Mouse (Mus musculus) lung, postnatal 0 days (tissue): Measurements from ENCODE around the gene Rbm38. TPM values are rescaled to one million over a fixed set of nuclear protein-coding genes. Genes with fewer than 3 reads are reported as not detected.

ENCODE experiments used
- ATAC-seq: fragments of 200-750 bp; cut with Nextera tagmentation; 2 replicates; pipeline ENCODE4 v1.8.0; 2017; ENCODE audit warnings: moderate library complexity
- DNase-seq: peaks from one replicate; pipeline ENCODE4 v3.0.0-alpha.2; 2016; ENCODE audit warnings: low spot score
- H3K27ac ChIP-seq: fragments of 300-500 bp; sonication (generic); 2 replicates; pipeline ENCODE4 v1.5.1; 2014; ENCODE audit warnings: antibody characterized with exemption, mild to moderate bottlenecking, low read length, mixed read lengths
- H3K27me3 ChIP-seq: fragments of 300-500 bp; sonication (generic); replicated peaks from 2 replicates; pipeline ENCODE4 v1.6.1; 2014; ENCODE audit warnings: low read length, mixed read lengths; ENCODE audit not compliant: insufficient read depth
- H3K36me3 ChIP-seq: fragments of 300-500 bp; sonication (generic); 2 replicates; pipeline ENCODE4 v1.6.1; 2014; ENCODE audit warnings: low read length, mixed read lengths; ENCODE audit not compliant: insufficient read depth
- H3K4me1 ChIP-seq: fragments of 300-500 bp; sonication (generic); 2 replicates; pipeline ENCODE4 v1.6.1; 2014; ENCODE audit warnings: antibody characterized with exemption, low read depth, low read length, mixed read lengths; ENCODE audit not compliant: insufficient read depth
- H3K4me2 ChIP-seq: fragments of 300-500 bp; sonication (generic); replicated peaks from 2 replicates; pipeline ENCODE4 v1.6.1; 2014; ENCODE audit warnings: low read depth, mild to moderate bottlenecking, low read length, moderate library complexity, mixed read lengths
- H3K4me3 ChIP-seq: fragments of 300-500 bp; sonication (generic); 2 replicates; pipeline ENCODE4 v1.5.1; 2014; ENCODE audit warnings: low read depth, low read length
- H3K9ac ChIP-seq: fragments of 300-500 bp; sonication (generic); replicated peaks from 2 replicates; pipeline ENCODE4 v1.6.1; 2014; ENCODE audit warnings: low read depth, mild to moderate bottlenecking
- H3K9me3 ChIP-seq: fragments of 300-500 bp; sonication (generic); 2 replicates; pipeline ENCODE4 v1.6.1; 2016; ENCODE audit warnings: low read length, mixed read lengths
- CTCF ChIP-seq: IDR thresholded peaks from 2 replicates; pipeline ENCODE4 v1.5.1; 2016; ENCODE audit warnings: antibody characterized with exemption, mild to moderate bottlenecking
- EP300 ChIP-seq: IDR thresholded peaks from 2 replicates; pipeline ENCODE4 v1.6.1; 2016; ENCODE audit warnings: antibody characterized with exemption, mild to moderate bottlenecking, control low read depth
- WGBS: fragments of 180-500 bp; shearing (Covaris S2); extraction: QIAGEN DNeasy Blood & Tissue Kit; methylation state at CpG from one replicate; pipeline ENCODE4 v1.1.7; 2014; 5-methylcytosine and 5-hydroxymethylcytosine counted together
- polyA plus RNA-seq: library from polyadenylated mRNA; unstranded; fragments of >200 nt; fragmentation: Nextera tagmentation; extraction: Ambion mirVana; gene quantifications from 2 replicates; pipeline ENCODE4 v1.2.1, GENCODE M21; 2015

Rbm38 gene
- polyA plus RNA-seq, 1 experiment from 2014 or later = 15.2 TPM

DNA sequence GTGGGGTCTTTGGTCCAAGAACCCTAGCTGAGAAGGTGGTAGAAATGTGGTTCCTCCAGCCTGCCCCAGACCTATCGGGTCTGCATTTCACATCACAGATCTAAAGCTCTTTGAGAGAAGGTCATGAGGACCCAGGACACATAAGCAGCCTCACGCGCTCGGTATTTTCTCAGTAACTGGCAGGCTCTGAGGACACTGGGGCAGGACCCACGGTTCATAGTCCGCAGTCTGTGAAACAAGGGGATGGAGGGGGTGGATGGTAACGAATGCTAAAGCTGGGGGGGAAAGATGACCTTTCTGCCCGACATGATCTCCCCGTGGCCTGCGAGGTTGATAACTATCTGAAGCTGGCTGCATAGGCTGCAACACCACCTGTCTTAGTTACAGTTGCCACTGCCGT lies 22.6 kb upstream of the Rbm38 start:
- H3K9me3 ChIP-seq = no peaks in the 10 kb centered on the region
- no peak for DNase-seq
- 59% methylated on average over 11 of the region's 11 CpGs for WGBS

DNA sequence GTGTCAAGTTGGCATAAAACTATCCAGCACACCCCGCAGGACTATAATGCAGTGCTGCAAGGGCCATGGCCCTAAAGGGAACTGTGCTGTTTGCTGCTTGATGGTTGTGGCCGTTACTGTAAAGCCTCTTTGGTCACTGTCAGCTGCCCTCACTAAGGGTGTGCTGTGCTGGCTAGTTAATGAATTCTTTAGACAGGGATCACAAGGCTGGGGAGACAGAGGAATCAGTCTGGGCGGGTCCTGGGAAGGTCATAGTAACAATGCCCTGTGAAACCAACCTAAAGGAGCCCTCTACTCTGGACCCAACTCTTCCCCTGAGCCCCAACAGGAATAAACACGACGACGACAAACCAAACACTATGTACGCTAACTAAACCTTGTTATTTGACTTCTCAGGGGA lies 21.8 kb upstream of the Rbm38 start:
- no peak overlapping the region for H3K27ac ChIP-seq
- TF ChIP-seq EP300 (no peak), CTCF (no peak)
- H3K27me3 ChIP-seq = no peaks in the 10 kb centered on the region
- ATAC-seq = no peak
- no peak overlapping the region for H3K4me2 ChIP-seq
- 0 out of 2 replicates have a peak, but pooled peaks cover 4% of the 10 kb centered on the region for H3K4me1 ChIP-seq
- no peak overlapping the region for H3K9ac ChIP-seq
- H3K4me3 ChIP-seq = no peak overlapping the region
- WGBS = 60% methylated on average over 7 of the region's 7 CpGs
- DNase-seq = no peak
- H3K9me3 ChIP-seq = no peaks in the 10 kb centered on the region
- 0 out of 2 replicates have a peak, but pooled peaks cover under 1% of the 10 kb centered on the region for H3K36me3 ChIP-seq

More for the DNA sequence above, 22.6 kb upstream of the Rbm38 start:
- Histone ChIP-seq H3K4me2 (no peak overlapping the region), H3K27me3 (no peaks in the 10 kb centered on the region), H3K36me3 (no peaks in the 10 kb centered on the region), H3K4me3 (no peak overlapping the region), H3K27ac (no peak overlapping the region), H3K4me1 (0 out of 2 replicates have a peak, but pooled peaks cover 4% of the 10 kb centered on the region), H3K9ac (no peak overlapping the region)
- TF ChIP-seq CTCF = no peak
- no peak for TF ChIP-seq EP300
- no peak for ATAC-seq

DNA sequence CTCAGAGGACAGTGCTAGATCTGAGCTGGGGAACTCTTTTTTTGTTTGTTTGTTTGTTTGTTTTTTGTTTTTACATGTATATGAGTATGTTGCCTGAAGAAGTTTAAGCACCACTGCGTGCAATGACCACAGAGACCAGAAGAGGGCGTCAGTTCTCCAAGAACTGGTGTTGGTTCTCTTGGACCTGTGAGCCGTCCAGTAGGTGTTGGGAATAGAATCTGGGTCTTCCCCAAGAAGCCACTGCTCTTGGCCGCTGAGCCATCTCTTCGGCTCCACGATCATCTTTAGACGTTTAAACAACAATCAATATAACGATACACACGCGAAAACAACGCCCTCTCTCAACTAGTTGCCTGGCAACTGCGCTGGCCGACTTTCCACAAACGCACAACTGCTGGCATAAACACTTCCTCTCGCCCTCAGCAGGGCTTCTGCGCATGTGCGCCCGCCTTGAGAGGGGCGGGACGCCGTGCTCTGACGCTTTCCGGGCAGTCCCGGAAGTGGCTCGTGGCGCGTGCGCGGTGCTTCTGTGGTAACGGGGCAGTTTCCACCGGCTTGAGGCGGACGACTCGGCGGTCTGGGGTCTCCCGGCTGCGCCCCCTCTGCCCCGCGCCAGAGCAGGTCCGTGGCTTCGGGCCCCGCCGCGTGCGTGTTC lies 20.5 kb upstream of the Rbm38 start, which contains the start of gene Rae1:
Gene Rae1, plus strand, starts transcription at position 488 of the 655 bp plus-strand sequence.
- DNase-seq = peak; percentile 98
- Histone ChIP-seq H3K4me2 (peak within 1 kb of the TSS; percentile 81), H3K4me1 (0 out of 2 replicates have a peak, but pooled peaks cover 4% of the 10 kb centered on the region), H3K27ac (peak within 1 kb of the TSS; percentile 87), H3K9me3 (no peaks in the 10 kb centered on the region), H3K9ac (peak within 1 kb of the TSS; percentile 75), H3K4me3 (peak within 1 kb of the TSS; percentile 80), H3K27me3 (no peaks in the 10 kb centered on the region), H3K36me3 (0 out of 2 replicates have a peak, but pooled peaks cover 13% of the 10 kb centered on the region)
- TF ChIP-seq EP300 = no peak
- TF ChIP-seq CTCF = peak; percentile 89
- under 1% methylated on average over 39 of the region's 45 CpGs for WGBS
- peak; percentile 97 for ATAC-seq

DNA sequence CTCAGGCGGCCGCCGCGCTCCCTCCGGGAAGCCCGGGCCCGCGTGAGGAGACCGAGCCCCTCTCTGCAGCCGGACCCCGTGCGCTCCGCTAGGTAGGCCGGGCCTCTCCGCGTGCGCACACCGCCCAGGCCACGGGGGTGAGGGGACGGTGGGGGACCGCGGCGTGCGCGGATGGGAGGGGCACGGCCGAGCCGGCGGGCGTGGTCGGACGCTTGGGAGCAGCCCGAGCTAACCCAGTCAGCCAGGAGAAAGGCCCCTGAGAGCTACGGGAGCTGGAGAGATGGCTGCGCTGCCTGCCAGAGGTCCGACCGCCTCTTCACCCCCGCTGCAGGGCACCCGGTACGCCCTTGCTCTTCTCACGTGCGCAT lies 20.0 kb upstream of the Rbm38 start:
- H3K27me3 ChIP-seq = no peaks in the 10 kb centered on the region
- peak; percentile 92 for ATAC-seq
- DNase-seq = peak; percentile 81
- peak overlapping the region; percentile 87 for H3K27ac ChIP-seq
- H3K9me3 ChIP-seq = no peaks in the 10 kb centered on the region
- peak overlapping the region; percentile 80 for H3K4me3 ChIP-seq
- no peak for TF ChIP-seq CTCF
- TF ChIP-seq EP300 = no peak
- peak overlapping the region; percentile 75 for H3K9ac ChIP-seq
- H3K36me3 ChIP-seq = peaks cover 14% of the 10 kb centered on the region; the same call in 1 of the 2 replicates
- peak overlapping the region; percentile 81 for H3K4me2 ChIP-seq
- WGBS = under 1% methylated on average over 42 of the region's 42 CpGs
- H3K4me1 ChIP-seq = 0 out of 2 replicates have a peak, but pooled peaks cover 4% of the 10 kb centered on the region

DNA sequence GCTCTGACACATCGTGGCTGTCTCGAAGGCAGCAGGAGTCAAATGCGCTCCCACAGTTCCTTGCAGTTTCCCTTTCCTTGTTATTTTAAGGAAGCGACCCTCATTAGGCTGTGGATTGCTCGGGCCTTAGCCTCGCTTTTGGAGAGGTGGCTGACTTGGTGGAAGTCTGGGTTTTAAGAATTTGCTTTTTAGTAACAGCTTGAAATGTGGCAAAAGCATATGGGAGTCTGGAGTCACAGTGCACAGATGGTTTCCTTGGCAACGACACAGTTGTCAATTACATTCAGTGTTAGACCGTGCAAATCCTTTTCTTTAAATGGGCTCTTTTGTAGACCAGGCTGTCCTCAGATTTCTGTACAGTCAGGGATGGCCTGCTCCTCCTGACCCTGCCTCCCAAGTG lies 19.4 kb upstream of the Rbm38 start:
- TF ChIP-seq EP300 (no peak), CTCF (no peak)
- ATAC-seq (no peak), DNase-seq (no peak)
- H3K4me2 ChIP-seq = peak overlapping the region; percentile 81
- H3K4me1 ChIP-seq = 0 out of 2 replicates have a peak, but pooled peaks cover 4% of the 10 kb centered on the region
- H3K27ac ChIP-seq = peak overlapping the region; percentile 87; the same call in 1 of the 2 replicates
- peak overlapping the region; percentile 75 for H3K9ac ChIP-seq
- H3K36me3 ChIP-seq = peaks cover 14% of the 10 kb centered on the region; the same call in 1 of the 2 replicates
- WGBS = 11% methylated on average over 8 of the region's 8 CpGs
- H3K27me3 ChIP-seq = no peaks in the 10 kb centered on the region
- peak overlapping the region; percentile 80 for H3K4me3 ChIP-seq
- H3K9me3 ChIP-seq = no peaks in the 10 kb centered on the region

DNA sequence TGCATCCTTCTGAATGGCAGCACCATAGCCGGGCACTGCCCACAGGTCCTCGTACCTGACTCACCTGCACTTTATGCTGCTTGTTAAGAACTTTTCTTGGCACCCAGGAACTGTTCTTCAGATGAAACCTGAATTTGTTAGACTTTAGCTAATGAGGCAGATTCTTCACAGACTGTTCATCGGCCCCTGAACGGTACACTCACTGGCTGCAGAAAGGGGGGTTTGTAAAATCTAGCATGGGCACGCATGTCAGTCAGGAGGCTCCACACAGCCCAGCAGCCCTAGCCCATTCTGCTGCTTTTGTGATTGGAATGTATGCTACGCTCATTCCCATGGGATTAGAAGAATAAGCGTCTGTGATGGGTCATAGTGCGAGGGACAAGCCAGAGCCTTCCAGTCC lies 16.6 kb upstream of the Rbm38 start:
- TF ChIP-seq CTCF = no peak
- no peak for TF ChIP-seq EP300
- Histone ChIP-seq H3K27me3 (no peaks in the 10 kb centered on the region), H3K36me3 (peaks cover 36% of the 10 kb centered on the region), H3K4me2 (no peak overlapping the region), H3K27ac (no peak overlapping the region), H3K9me3 (no peaks in the 10 kb centered on the region), H3K4me1 (0 out of 2 replicates have a peak, but pooled peaks cover 4% of the 10 kb centered on the region), H3K9ac (no peak overlapping the region), H3K4me3 (no peak overlapping the region)
- no peak for ATAC-seq
- 89% methylated on average over 8 of the region's 8 CpGs for WGBS
- no peak for DNase-seq
